Mouse (Mus musculus) hindbrain, embryonic 10.5 days (tissue): Measurements from ENCODE around the gene Vmn2r93. TPM values are rescaled to one million over a fixed set of nuclear protein-coding genes. Genes with fewer than 3 reads are reported as not detected.

Experiments
- DNase-seq: peaks from one replicate; pipeline ENCODE4 v3.0.0-alpha.2; 2017; ENCODE audit warnings: low spot score
- H3K27ac ChIP-seq: fragments of 300-500 bp; sonication (generic); 2 replicates; pipeline ENCODE4 v1.5.1; 2016; ENCODE audit warnings: mild to moderate bottlenecking, moderate library complexity
- H3K27me3 ChIP-seq: fragments of 300-500 bp; sonication (generic); 2 replicates; pipeline ENCODE4 v1.6.1; 2016; ENCODE audit warnings: mild to moderate bottlenecking; ENCODE audit not compliant: poor library complexity, insufficient read depth, severe bottlenecking
- H3K36me3 ChIP-seq: fragments of 300-500 bp; sonication (generic); 2 replicates; pipeline ENCODE4 v1.6.1; 2016; ENCODE audit warnings: mild to moderate bottlenecking, moderate library complexity
- H3K4me1 ChIP-seq: fragments of 300-500 bp; sonication (generic); replicated peaks from 2 replicates; pipeline ENCODE4 v1.6.1; 2016; ENCODE audit warnings: mild to moderate bottlenecking
- H3K4me3 ChIP-seq: fragments of 300-500 bp; sonication (generic); 2 replicates; pipeline ENCODE4 v1.5.1; 2016; ENCODE audit warnings: mild to moderate bottlenecking, moderate library complexity
- H3K9me3 ChIP-seq: fragments of 300-500 bp; sonication (generic); 2 replicates; pipeline ENCODE4 v1.6.1; 2016; ENCODE audit warnings: mild to moderate bottlenecking, moderate library complexity
- WGBS: fragments of 180-500 bp; shearing (Covaris S2); methylation state at CpG from one replicate; pipeline ENCODE4 v1.1.7; 2016; 5-methylcytosine and 5-hydroxymethylcytosine counted together
- polyA plus RNA-seq: library from polyadenylated mRNA; unstranded; fragments of >200 nt; fragmentation: Nextera tagmentation; extraction: Ambion mirVana; gene quantifications from 2 replicates; pipeline ENCODE4 v1.2.1, GENCODE M21; 2016

Vmn2r93 gene
- polyA plus RNA-seq = not detected in 2 replicates

- no peak within 1 kb of the TSS for H3K4me3 ChIP-seq
- no peaks in the 10 kb centered on the region for H3K36me3 ChIP-seq
- 47% methylated on average over 1 of the region's 1 CpGs for WGBS
- H3K9me3 ChIP-seq = no peaks in the 10 kb centered on the region
- no peaks in the 10 kb centered on the region for H3K4me1 ChIP-seq
- no peaks in the 10 kb centered on the region for H3K27me3 ChIP-seq
- H3K27ac ChIP-seq = no peak within 1 kb of the TSS
- DNase-seq = no peak
These were observed at the start of gene Vmn2r93 for GRCm38 (mm10) chr17:18297799-18298198. Vmn2r93 (plus strand) TSS chr17:18298099.

GRCm38 (mm10) chr17:18277656-18278055, 20.2 kb upstream of the Vmn2r93 start, which contains the start of gene Vmn2r94:
Vmn2r94 (minus strand) TSS chr17:18277756.
- H3K27me3 ChIP-seq = no peaks in the 10 kb centered on the region
- H3K4me3 ChIP-seq = no peak within 1 kb of the TSS
- no peak for DNase-seq
- WGBS = 64% methylated on average over 2 of the region's 2 CpGs
- no peaks in the 10 kb centered on the region for H3K36me3 ChIP-seq
- no peak within 1 kb of the TSS for H3K27ac ChIP-seq
- H3K9me3 ChIP-seq = peaks cover 11% of the 10 kb centered on the region; the same call in 1 of the 2 replicates
- no peaks in the 10 kb centered on the region for H3K4me1 ChIP-seq

GRCm38 (mm10) chr17:18323031-18323430, 25.1 kb downstream of the Vmn2r93 start:
- peaks cover 25% of the 10 kb centered on the region for H3K9me3 ChIP-seq
- H3K4me1 ChIP-seq = no peaks in the 10 kb centered on the region
- no peak for DNase-seq
- no peaks in the 10 kb centered on the region for H3K36me3 ChIP-seq
- no peak overlapping the region for H3K27ac ChIP-seq
- no peaks in the 10 kb centered on the region for H3K27me3 ChIP-seq
- WGBS = 96% methylated on average over 2 of the region's 2 CpGs
- no peak overlapping the region for H3K4me3 ChIP-seq

GRCm38 (mm10) chr17:18360007-18360406, 62.1 kb downstream of the Vmn2r93 start:
- H3K27me3 ChIP-seq = no peaks in the 10 kb centered on the region
- DNase-seq = no peak
- peaks cover 17% of the 10 kb centered on the region for H3K9me3 ChIP-seq
- no peak overlapping the region for H3K4me3 ChIP-seq
- no peak overlapping the region for H3K27ac ChIP-seq
- H3K36me3 ChIP-seq = no peaks in the 10 kb centered on the region
- no peaks in the 10 kb centered on the region for H3K4me1 ChIP-seq
- WGBS = 77% methylated on average over 1 of the region's 1 CpGs

GRCm38 (mm10) chr17:18360602-18361001, 62.7 kb downstream of the Vmn2r93 start:
- Histone ChIP-seq H3K4me3 (no peak overlapping the region), H3K9me3 (peaks cover 17% of the 10 kb centered on the region), H3K36me3 (no peaks in the 10 kb centered on the region), H3K4me1 (no peaks in the 10 kb centered on the region), H3K27me3 (no peaks in the 10 kb centered on the region), H3K27ac (no peak overlapping the region)
- 65% methylated on average over 3 of the region's 3 CpGs for whole genome bisulfite sequencing
- DNase-seq = no peak

Other genes with a start within 250 kb of the Vmn2r93 start
- 0.01 TPM in 1 of 2 replicates, not detected in the other for gene Vmn2r124, start 248.7 kb upstream of the Vmn2r93 start, polyA plus RNA-seq
- gene Vmn2r91, start 213.1 kb upstream of the Vmn2r93 start, polyA plus RNA-seq = not detected in 2 replicates
- gene Vmn2r92, start 146.2 kb upstream of the Vmn2r93 start, polyA plus RNA-seq = not detected in 2 replicates
- not detected in 2 replicates for gene Vmn2r94, start 20.3 kb upstream of the Vmn2r93 start, polyA plus RNA-seq
- 0.01 TPM in 1 of 2 replicates, not detected in the other for gene Vmn2r95, start 126.0 kb downstream of the Vmn2r93 start, polyA plus RNA-seq